Mouse (Mus musculus) ovary, adult 2 months (tissue): ENCODE results near the gene Arl16. TPM values are rescaled to one million over a fixed set of nuclear protein-coding genes. Genes with fewer than 3 reads are reported as not detected.

Experiments
- polyA plus RNA-seq: library from polyadenylated mRNA; depleted of rRNA; stranded (reverse); fragments of >200 nt; gene quantifications from 2 replicates; pipeline ENCODE4 v1.2.3, GENCODE M21; 2012; rRNA removed

Gene Arl16
- 31.1 and 35.0 TPM in 2 replicates for polyA plus RNA-seq

GRCm38 (mm10) chr11:120467051-120467735, at the start of gene Arl16:
Arl16 (minus strand) TSS chr11:120467607.

DNA sequence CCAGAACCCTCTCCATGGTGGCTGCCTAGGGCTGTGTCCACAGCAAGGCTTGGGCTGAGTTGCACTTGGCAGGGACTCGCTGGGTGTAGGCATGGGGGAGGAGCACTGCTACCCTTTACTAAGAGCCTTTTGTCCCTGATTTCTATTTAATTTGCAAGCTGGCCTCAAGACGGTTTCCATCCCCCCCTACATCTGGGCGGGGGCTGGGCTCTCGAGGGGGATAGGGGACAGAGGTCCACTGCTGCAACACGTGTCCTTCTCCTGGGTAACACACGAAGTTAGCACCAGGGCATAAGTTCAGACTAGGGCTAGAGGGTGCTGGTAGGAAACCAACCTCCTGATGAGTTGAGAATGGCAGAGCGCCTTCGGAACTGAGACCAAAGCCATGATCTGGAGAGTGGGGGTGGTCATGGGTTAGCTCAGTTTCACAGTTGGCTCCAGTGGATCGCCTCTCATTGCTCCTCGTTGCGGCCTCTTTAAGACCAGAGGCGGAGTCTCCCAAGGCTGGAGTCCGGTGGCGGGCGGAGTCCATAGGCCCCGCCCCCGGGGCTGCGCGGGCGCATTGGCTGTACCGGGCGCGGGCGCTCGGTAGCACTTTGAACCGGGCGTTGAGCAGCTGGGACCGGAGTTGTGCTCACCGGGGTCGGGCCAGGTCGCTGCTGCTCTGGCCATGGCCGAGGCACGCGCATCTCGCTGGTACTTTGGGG, 24.1 kb upstream of the Arl16 start, which contains the start of gene Slc25a10:
TSS of gene Slc25a10 (plus strand) at position 524 of the 707 bp plus-strand sequence.

GRCm38 (mm10) chr11:120484265-120484981, 17.0 kb upstream of the Arl16 start, which contains the start of gene Mrpl12:
Mrpl12 (plus strand) TSS chr11:120484613.

GRCm38 (mm10) chr11:120457772-120458751, 9.3 kb downstream of the Arl16 start, which contains the start of the genes Oxld1 and Ccdc137:
Oxld1 (minus strand) TSS chr11:120458068.
Ccdc137 (plus strand) TSS chr11:120458115.

GRCm38 (mm10) chr11:120453306-120453705, 14.1 kb downstream of the Arl16 start, which contains the start of gene Pde6g:
Pde6g (minus strand) TSS chr11:120453500.

DNA sequence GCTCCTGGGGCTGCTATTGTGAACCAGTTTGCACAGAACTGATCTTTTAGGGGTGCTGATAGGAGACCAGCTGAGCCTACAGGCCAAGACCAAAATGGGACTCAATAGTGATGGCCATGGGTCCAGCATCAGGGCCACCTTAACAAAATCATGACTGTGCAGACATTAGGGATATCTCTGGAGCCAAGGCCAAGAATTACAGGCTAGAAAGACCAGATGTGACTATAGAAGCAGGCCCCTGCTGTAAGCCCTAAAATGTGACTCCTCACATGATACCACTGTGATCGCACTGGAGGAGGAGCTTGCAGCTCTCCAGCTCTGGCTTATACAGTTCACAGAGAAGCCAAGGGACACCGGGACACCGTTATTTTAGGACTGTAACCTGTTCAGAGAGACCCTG, 25.1 kb downstream of the Arl16 start, which contains the start of gene Tspan10:
TSS of gene Tspan10 (plus strand) at position 301 of the 400 bp plus-strand sequence.

DNA sequence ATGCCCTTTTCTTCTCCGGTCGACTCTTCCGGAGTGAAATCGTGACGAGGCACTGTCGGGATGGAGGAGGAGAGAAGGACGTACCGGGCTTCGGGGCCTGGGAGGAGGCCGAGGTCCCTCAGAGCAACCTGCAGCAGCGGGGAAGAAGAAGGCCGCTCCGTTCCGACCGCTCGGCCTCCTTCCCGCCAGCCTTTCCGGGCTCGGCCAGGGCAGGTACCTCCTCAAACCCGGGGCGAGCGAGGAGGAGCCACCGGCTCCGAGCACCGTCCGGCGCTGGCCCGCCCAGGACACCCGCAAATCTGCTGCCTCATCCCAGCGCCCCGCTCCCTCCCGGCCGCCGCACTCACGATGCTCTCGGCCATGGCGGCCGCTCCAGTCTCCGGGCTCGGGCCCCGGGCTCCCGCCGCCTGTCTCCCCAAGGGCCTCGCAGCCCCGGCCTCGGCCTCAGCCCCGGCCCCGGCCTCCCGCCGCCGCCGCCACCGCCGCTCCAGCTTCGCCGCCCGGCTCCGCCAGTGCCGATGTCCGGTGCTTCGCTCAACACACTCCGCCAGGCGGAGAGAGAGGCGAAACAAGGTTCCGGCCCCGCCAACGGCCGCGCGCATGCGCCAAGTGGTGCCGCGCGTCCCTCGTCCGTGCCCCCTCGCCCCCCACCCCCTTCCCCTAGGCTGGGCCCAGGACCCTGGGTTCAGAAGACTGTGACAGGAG, 30.1 kb downstream of the Arl16 start, which contains the start of gene Nploc4:
TSS of gene Nploc4 (minus strand) at position 557 of the 705 bp plus-strand sequence.

Other genes starting within 250 kb of the Arl16 start
- 14.1 and 16.5 TPM in 2 replicates for gene Bahcc1, start 234.7 kb downstream of the Arl16 start, polyA plus RNA-seq
- gene Actg1, start 119.1 kb downstream of the Arl16 start, polyA plus RNA-seq: 1,216 and 1,304 TPM in 2 replicates
- 0.22 and 0.51 TPM in 2 replicates for gene Fscn2, start 106.1 kb downstream of the Arl16 start, polyA plus RNA-seq
- 110 and 134 TPM in 2 replicates for gene Faap100, start 88.8 kb downstream of the Arl16 start, polyA plus RNA-seq
- gene Nploc4, start 29.9 kb downstream of the Arl16 start, polyA plus RNA-seq: 106 and 121 TPM in 2 replicates
- gene Tspan10, start 25.0 kb downstream of the Arl16 start, polyA plus RNA-seq: 0.13 TPM in 1 of 2 replicates, not detected in the other
- 1.1 and 1.2 TPM in 2 replicates for gene Pde6g, start 14.1 kb downstream of the Arl16 start, polyA plus RNA-seq
- gene Oxld1, start 9.5 kb downstream of the Arl16 start, polyA plus RNA-seq: 30.5 and 34.8 TPM in 2 replicates
- gene Ccdc137, start 9.5 kb downstream of the Arl16 start, polyA plus RNA-seq: 13.1 and 17.5 TPM in 2 replicates
- gene Mrpl12, start 17.0 kb upstream of the Arl16 start, polyA plus RNA-seq: 115 and 155 TPM in 2 replicates
- gene Slc25a10, start 24.2 kb upstream of the Arl16 start, polyA plus RNA-seq: 226 and 229 TPM in 2 replicates
- 2.3 and 3.3 TPM in 2 replicates for gene Gcgr, start 63.1 kb upstream of the Arl16 start, polyA plus RNA-seq
- gene Mcrip1, start 82.1 kb upstream of the Arl16 start, polyA plus RNA-seq: 185 and 195 TPM in 2 replicates
- gene Ppp1r27, start 83.5 kb upstream of the Arl16 start, polyA plus RNA-seq: not detected in 2 replicates
- gene P4hb, start 105.6 kb upstream of the Arl16 start, polyA plus RNA-seq: 355 TPM in 2 replicates
- gene Arhgdia, start 114.0 kb upstream of the Arl16 start, polyA plus RNA-seq: 779 and 887 TPM in 2 replicates
- gene Alyref, start 130.8 kb upstream of the Arl16 start, polyA plus RNA-seq: 30.8 and 42.7 TPM in 2 replicates
- gene Anapc11, start 130.8 kb upstream of the Arl16 start, polyA plus RNA-seq: 189 and 219 TPM in 2 replicates
- gene Npb, start 140.9 kb upstream of the Arl16 start, polyA plus RNA-seq: 2.6 and 4.4 TPM in 2 replicates
- gene Pcyt2, start 150.3 kb upstream of the Arl16 start, polyA plus RNA-seq: 279 and 305 TPM in 2 replicates
- gene Sirt7, start 157.6 kb upstream of the Arl16 start, polyA plus RNA-seq: 77.5 and 98.2 TPM in 2 replicates
- 75.0 and 78.0 TPM in 2 replicates for gene Mafg, start 166.0 kb upstream of the Arl16 start, polyA plus RNA-seq
- gene Pycr1, start 176.2 kb upstream of the Arl16 start, polyA plus RNA-seq: 10.8 and 14.3 TPM in 2 replicates
- 0.18 TPM in 1 of 2 replicates, not detected in the other for gene Myadml2, start 180.6 kb upstream of the Arl16 start, polyA plus RNA-seq
- gene Notum, start 193.6 kb upstream of the Arl16 start, polyA plus RNA-seq: 12.7 and 13.6 TPM in 2 replicates
- gene Aspscr1, start 205.4 kb upstream of the Arl16 start, polyA plus RNA-seq: 130 and 142 TPM in 2 replicates
- gene Cenpx, start 246.1 kb upstream of the Arl16 start, polyA plus RNA-seq: 57.2 and 79.0 TPM in 2 replicates
- 97.4 and 99.6 TPM in 2 replicates for gene Lrrc45, start 246.3 kb upstream of the Arl16 start, polyA plus RNA-seq